Mouse (Mus musculus) stomach, embryonic 14.5 days (tissue): ENCODE results near the gene Rras. TPM values are rescaled to one million over a fixed set of nuclear protein-coding genes. Genes with fewer than 3 reads are reported as not detected.
A peak's percentile ranks its signal among the peaks of the same experiment; 100 is the strongest.
"Not testable (repeated sequence)": the region's sequence is repeated elsewhere in the genome, so short reads cannot be mapped to it uniquely, and the experiment has no call there.

Experiments
- ATAC-seq: fragments of 200-750 bp; cut with Nextera tagmentation; 2 replicates; pipeline ENCODE4 v1.8.0; 2017; ENCODE audit warnings: low read depth, moderate TSS enrichment; ENCODE audit not compliant: insufficient number of reproducible peaks, insufficient read depth, low FRiP score
- H3K27ac ChIP-seq: fragments of 300-500 bp; sonication (generic); 2 replicates; pipeline ENCODE4 v1.5.1; 2014; ENCODE audit warnings: mild to moderate bottlenecking, low read length, moderate library complexity, mixed read lengths
- H3K27me3 ChIP-seq: fragments of 300-500 bp; sonication (generic); 2 replicates; pipeline ENCODE4 v1.6.1; 2014; ENCODE audit warnings: low read length, control low read depth, mixed read lengths; ENCODE audit not compliant: control insufficient read depth, insufficient read depth
- H3K36me3 ChIP-seq: fragments of 300-500 bp; sonication (generic); 2 replicates; pipeline ENCODE4 v1.6.1; 2014; ENCODE audit warnings: mild to moderate bottlenecking, control low read depth, low read length, moderate library complexity, mixed read lengths; ENCODE audit not compliant: control insufficient read depth, insufficient read depth
- H3K4me1 ChIP-seq: fragments of 300-500 bp; sonication (generic); 2 replicates; pipeline ENCODE4 v1.6.1; 2014; ENCODE audit warnings: low read length, control low read depth, mixed read lengths; ENCODE audit not compliant: control insufficient read depth, insufficient read depth
- H3K4me2 ChIP-seq: fragments of 300-500 bp; sonication (generic); replicated peaks from 2 replicates; pipeline ENCODE4 v1.6.1; 2014; ENCODE audit warnings: low read depth, low read length, control low read depth
- H3K4me3 ChIP-seq: fragments of 300-500 bp; sonication (generic); 2 replicates; pipeline ENCODE4 v1.5.1; 2014; ENCODE audit warnings: low read depth, low read length, control low read depth
- H3K9ac ChIP-seq: fragments of 300-500 bp; sonication (generic); replicated peaks from 2 replicates; pipeline ENCODE4 v1.6.1; 2014; ENCODE audit warnings: low read depth, mild to moderate bottlenecking, control low read depth, low read length, moderate library complexity, mixed read lengths
- H3K9me3 ChIP-seq: fragments of 300-500 bp; sonication (generic); 2 replicates; pipeline ENCODE4 v1.6.1; 2016; ENCODE audit warnings: low read depth, low read length, control low read depth; ENCODE audit not compliant: control insufficient read depth
- WGBS: fragments of 180-500 bp; shearing (Covaris S2); extraction: QIAGEN DNeasy Blood & Tissue Kit; methylation state at CpG from one replicate; pipeline ENCODE4 v1.1.7; 2014; 5-methylcytosine and 5-hydroxymethylcytosine counted together
- polyA plus RNA-seq: library from polyadenylated mRNA; unstranded; fragments of >200 nt; fragmentation: Nextera tagmentation; extraction: Ambion mirVana; gene quantifications from 2 replicates; pipeline ENCODE4 v1.2.1, GENCODE M21; 2014

Rras gene
- polyA plus RNA-seq, 1 experiment from 2014 or later = 75.0 TPM

DNA sequence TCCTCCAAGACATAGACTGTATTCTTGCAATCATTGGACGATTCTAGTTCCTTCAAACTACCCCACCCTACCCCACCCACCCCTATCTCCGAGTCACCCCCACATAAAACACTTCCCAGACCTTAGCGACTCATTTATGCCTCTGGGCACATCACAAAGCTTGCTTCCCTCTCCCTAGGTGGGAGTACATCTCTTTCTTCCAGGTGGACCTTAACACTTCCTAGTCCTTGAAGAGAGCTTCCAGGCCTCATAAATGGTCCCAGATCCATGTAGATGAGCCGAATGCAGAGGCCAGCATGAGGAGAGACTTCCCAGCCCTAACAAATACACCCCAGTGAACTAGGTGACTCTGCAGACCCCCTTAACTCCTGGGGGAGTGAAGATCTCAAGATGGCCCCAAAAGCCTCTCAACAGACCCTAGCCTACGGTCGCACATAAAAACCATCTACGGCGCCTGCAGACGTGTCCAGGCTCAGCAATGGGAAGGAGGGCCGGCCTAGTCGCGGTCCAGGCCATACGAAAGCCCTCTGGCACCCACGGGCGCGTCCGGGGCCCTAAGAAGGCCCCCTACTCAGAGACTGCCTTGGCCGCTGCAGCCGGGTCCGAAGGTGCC is 2.3 kb upstream of the Rras start:
- no peak for ATAC-seq
- H3K27me3 ChIP-seq = no peaks in the 10 kb centered on the region
- H3K36me3 ChIP-seq = peaks cover 32% of the 10 kb centered on the region
- peak overlapping the region; percentile 98 for H3K9ac ChIP-seq
- under 1% methylated on average over 20 of the region's 20 CpGs for WGBS
- H3K27ac ChIP-seq = peak overlapping the region; percentile 79
- H3K9me3 ChIP-seq = no peaks in the 10 kb centered on the region
- peaks cover 15% of the 10 kb centered on the region; the same call in 1 of the 2 replicates for H3K4me1 ChIP-seq
- H3K4me3 ChIP-seq = peak overlapping the region; percentile 97
- H3K4me2 ChIP-seq = peak overlapping the region; percentile 78

DNA sequence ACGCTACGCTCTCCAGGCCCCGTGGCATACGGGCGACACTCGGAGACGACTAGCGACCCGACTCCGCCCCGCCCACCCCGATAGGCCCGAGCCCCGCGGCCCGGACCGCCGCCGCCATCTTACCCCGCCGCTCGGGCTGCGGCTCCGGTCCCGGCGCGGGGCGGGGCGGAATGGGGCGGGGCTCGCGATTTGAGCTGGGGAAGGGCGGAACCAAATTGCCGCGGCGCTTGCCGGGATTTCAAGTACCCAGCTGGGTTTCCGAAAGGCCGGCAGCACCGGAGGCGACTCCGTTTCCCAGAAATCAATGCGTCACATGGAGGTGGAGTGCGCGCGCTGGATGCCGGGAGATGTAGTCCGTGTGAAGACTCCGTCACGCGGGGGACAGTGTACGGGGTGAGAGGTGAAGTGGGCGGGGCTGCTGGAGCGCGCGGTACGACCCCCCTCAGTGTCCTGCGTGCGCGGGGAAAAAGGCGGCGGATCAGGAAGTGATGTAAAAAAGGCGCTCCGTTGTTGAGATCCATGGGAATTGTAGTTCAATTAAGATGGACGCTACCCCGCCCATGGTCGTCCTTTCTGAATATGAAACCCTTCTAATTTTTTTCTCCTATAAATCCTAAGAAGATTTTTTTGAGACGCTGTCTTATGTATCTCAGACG is 1.7 kb upstream of the Rras start, which contains the start of gene Scaf1:
Scaf1 (minus strand) TSS at position 407 of the 656 bp plus-strand sequence.
- Histone ChIP-seq H3K27ac (peak within 1 kb of the TSS; percentile 99), H3K27me3 (no peaks in the 10 kb centered on the region), H3K9ac (peak within 1 kb of the TSS; percentile 98), H3K4me1 (peaks cover 15% of the 10 kb centered on the region; the same call in 1 of the 2 replicates), H3K4me2 (peak within 1 kb of the TSS; percentile 78), H3K4me3 (peak within 1 kb of the TSS; percentile 97), H3K36me3 (peaks cover 27% of the 10 kb centered on the region), H3K9me3 (no peaks in the 10 kb centered on the region)
- WGBS = under 1% methylated on average over 69 of the region's 69 CpGs
- peak; percentile 88 for ATAC-seq

DNA sequence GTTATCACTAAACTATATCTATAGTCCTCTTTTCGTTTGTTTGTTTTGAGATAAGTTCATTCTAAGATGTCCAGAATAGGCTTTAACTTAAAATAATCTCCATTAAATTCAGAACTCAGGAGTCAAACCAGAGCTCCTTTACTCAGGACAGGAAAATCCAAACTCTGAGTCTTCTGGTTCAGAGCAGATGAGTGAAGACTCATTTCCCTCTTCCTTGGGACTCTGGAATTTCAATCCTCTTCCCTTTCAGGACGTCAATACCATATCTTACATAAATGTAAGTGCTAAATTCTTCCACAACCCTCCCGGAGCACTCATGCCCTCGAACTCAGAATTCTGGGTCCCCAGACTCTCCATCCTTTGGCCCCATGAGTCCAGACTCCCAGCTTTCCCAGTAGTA is 1.0 kb upstream of the Rras start:
- peaks cover 15% of the 10 kb centered on the region; the same call in 1 of the 2 replicates for H3K4me1 ChIP-seq

DNA sequence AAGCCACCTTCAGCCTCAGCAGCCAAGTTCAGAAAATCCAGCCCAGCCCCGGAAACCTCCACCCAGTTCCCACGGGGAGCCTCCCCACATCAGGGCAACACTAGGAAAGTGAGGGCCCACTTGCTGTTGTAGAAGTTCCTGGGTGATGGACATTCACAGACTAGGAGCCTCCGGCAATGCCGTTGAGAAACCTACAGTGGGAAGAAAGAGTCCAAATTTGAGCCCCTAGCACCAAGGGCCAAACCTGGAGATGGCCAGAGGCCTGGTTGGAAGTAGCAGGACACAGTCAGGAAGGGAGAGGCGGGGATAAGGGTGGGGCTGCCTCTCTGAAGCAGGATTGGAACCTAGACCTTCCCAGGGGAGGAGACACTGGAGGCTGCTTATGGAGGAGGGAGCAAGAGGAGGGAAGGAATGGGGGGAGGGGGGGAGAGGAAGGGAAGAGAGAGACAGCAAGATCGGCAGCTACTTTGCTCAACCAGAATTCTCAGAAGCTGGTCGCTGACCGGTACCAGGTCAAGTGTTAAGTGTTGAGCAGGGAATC is 1.3 kb downstream of the Rras start:
- Histone ChIP-seq H3K4me2 (peak overlapping the region; percentile 66), H3K4me3 (peak overlapping the region; percentile 97; the same call in 1 of the 2 replicates), H3K36me3 (no peaks in the 10 kb centered on the region), H3K9ac (no peak overlapping the region), H3K4me1 (peaks cover 14% of the 10 kb centered on the region; the same call in 1 of the 2 replicates), H3K9me3 (no peaks in the 10 kb centered on the region), H3K27ac (no peak overlapping the region), H3K27me3 (no peaks in the 10 kb centered on the region)
- whole genome bisulfite sequencing = 29% methylated on average over 8 of the region's 8 CpGs
- ATAC-seq = no peak

More for the DNA sequence above, 1.0 kb upstream of the Rras start:
- no peak for ATAC-seq
- H3K4me3 ChIP-seq = peak overlapping the region; percentile 97
- H3K4me2 ChIP-seq = peak overlapping the region; percentile 66
- peaks cover 21% of the 10 kb centered on the region for H3K36me3 ChIP-seq
- peak overlapping the region; percentile 99 for H3K27ac ChIP-seq
- H3K27me3 ChIP-seq = no peaks in the 10 kb centered on the region
- peak overlapping the region; percentile 43 for H3K9ac ChIP-seq
- H3K9me3 ChIP-seq = no peaks in the 10 kb centered on the region
- 1% methylated on average over 4 of the region's 4 CpGs for WGBS

DNA sequence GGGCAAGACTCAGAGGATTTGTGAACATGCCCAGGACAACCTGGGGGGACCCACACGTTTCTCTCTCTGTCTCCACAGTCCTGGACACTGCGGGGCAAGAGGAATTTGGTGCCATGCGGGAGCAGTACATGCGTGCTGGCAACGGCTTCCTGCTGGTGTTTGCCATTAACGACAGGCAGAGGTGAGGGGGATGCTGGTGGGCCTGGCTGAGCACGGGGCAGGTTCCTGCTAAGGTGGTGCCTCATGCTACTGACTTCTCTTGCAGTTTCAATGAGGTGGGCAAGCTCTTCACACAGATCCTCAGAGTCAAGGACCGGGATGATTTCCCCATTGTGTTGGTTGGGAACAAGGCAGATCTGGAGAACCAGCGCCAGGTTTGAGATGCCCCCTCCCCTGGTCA is 2.5 kb downstream of the Rras start:
- no peaks in the 10 kb centered on the region for H3K27me3 ChIP-seq
- H3K36me3 ChIP-seq = no peaks in the 10 kb centered on the region
- H3K9me3 ChIP-seq = no peaks in the 10 kb centered on the region
- no peak for ATAC-seq
- no peak overlapping the region for H3K4me3 ChIP-seq
- no peak overlapping the region for H3K4me2 ChIP-seq
- no peak overlapping the region for H3K9ac ChIP-seq
- 71% methylated on average over 9 of the region's 9 CpGs for WGBS
- H3K4me1 ChIP-seq = peaks cover 4% of the 10 kb centered on the region; the same call in 1 of the 2 replicates
- H3K27ac ChIP-seq = no peak overlapping the region

DNA sequence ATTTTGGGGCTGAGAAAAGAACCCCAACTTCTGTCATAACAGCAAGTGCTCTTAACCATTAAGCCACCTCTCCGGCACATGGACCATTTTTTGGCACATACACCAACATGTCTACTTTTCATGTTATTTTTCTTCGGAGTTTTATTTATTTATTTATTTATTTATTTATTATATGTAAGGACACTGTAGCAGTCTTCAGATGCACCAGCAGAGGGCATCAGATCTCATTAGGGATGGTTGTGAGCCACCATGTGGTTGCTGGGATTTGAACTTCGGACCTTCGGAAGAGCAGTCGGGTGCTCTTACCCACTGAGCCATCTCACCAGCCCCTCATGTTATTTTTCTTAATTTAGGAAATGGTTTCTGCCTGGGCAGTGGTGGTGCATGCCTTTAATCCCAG is 6.0 kb downstream of the Rras start:
- ATAC-seq, H3K27me3 ChIP-seq, H3K9me3 ChIP-seq, H3K27ac ChIP-seq, H3K4me2 ChIP-seq, H3K4me3 ChIP-seq, H3K4me1 ChIP-seq, H3K9ac ChIP-seq: not testable (repeated sequence)
- H3K36me3 ChIP-seq = peaks cover 21% of the 10 kb centered on the region
- WGBS = 78% methylated on average over 5 of the region's 5 CpGs

DNA sequence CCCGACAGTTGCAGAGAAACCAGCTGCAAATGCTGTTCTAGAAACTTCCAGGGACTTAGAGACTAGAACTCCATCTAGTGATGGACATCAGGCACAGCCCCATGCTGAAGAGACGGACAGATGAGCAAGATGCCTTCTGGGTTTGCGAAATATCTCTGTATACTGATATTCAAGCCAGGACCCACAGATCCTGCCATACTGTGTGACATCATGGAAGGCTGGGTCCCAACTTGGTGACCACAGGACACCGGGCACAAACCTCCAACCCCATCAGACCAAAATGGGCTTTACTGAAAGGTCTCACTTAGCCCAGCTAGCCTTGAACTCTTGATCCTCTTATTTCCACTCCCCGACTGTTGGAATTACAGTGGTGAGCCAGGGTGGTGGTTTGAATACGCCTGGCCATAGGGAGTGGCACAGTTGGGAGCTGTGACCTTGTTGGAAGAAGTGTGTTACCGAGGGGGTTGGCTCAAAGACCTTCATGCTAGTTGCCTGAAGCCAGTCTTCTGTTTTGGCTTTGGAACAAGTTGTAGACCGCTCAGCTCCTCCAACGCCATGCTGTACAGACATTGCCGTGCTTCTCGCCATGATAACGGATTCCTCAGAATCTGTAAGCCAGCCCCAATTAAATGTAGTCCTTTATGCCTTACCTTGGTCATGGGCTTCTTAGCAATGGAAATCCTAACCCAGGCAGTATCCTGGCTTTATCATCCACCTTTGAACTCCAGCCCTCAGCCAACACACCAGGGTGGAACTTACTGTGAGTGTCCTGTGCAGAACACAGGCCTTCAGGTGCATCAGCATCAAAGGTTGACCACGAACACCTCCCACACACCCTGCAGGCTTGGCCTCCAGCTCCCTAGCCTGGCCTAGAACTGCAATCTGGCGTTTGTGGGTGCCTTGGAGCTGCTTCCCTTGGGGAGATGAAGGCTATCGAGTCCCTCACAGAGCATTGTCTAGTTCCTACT is 6.8 kb downstream of the Rras start:
- Histone ChIP-seq H3K4me3 (no peak overlapping the region), H3K9ac (no peak overlapping the region), H3K4me2 (no peak overlapping the region), H3K9me3 (no peaks in the 10 kb centered on the region), H3K36me3 (peaks cover 29% of the 10 kb centered on the region), H3K27ac (no peak overlapping the region), H3K27me3 (no peaks in the 10 kb centered on the region), H3K4me1 (0 out of 2 replicates have a peak, but pooled peaks cover 2% of the 10 kb centered on the region)
- no peak for ATAC-seq
- 85% methylated on average over 15 of the region's 15 CpGs for WGBS
